Mouse (Mus musculus): ENCODE measurements around the gene Snd1. TPM values are rescaled to one million over a fixed set of nuclear protein-coding genes. Genes with fewer than 3 reads are reported as not detected.
A peak's percentile ranks its signal among the peaks of the same experiment; 100 is the strongest.

Snd1 gene
- polyA plus RNA-seq, 1 experiment, result 57.6 TPM

- Histone ChIP-seq H3K27me3 (replicated peaks) (no peaks in the 10 kb centered on the region), H3K4me1 (peaks cover 40% of the 10 kb centered on the region), H3K9me3 (no peaks in the 10 kb centered on the region), H3K4me3 (replicated peaks) (no peak overlapping the region), H3K36me3 (replicated peaks; ENCODE audit: low read length) (peaks cover 55% of the 10 kb centered on the region)
- no peak for TF ChIP-seq GATA1 (IDR thresholded peaks at IDR 0.05; ENCODE audit: borderline replicate concordance, low read length)
Measured at GRCm38 (mm10) chr6:28762132-28762775, 287.3 kb downstream of the Snd1 start.

- peaks cover 29% of the 10 kb centered on the region for H3K4me1 ChIP-seq
- peaks cover 14% of the 10 kb centered on the region for H3K9me3 ChIP-seq
- H3K4me3 ChIP-seq (replicated peaks), result no peak overlapping the region
- TF ChIP-seq FLI1 (IDR thresholded peaks at IDR 0.05; ENCODE audit: low read length) (no peak), GATA1 (IDR thresholded peaks at IDR 0.05; ENCODE audit: borderline replicate concordance, low read length) (no peak)
- no peaks in the 10 kb centered on the region for H3K27me3 ChIP-seq (replicated peaks)
- H3K36me3 ChIP-seq (replicated peaks; ENCODE audit: low read length), result peaks cover 71% of the 10 kb centered on the region
Measured at GRCm38 (mm10) chr6:28766622-28767021, 291.7 kb downstream of the Snd1 start.

- H3K36me3 ChIP-seq (replicated peaks; ENCODE audit: low read length), result peaks cover 68% of the 10 kb centered on the region
- no peak overlapping the region for H3K4me3 ChIP-seq (replicated peaks)
- peaks cover 14% of the 10 kb centered on the region for H3K9me3 ChIP-seq
- H3K27me3 ChIP-seq (replicated peaks), result no peaks in the 10 kb centered on the region
- TF ChIP-seq FLI1 (IDR thresholded peaks at IDR 0.05; ENCODE audit: low read length) (no peak), GATA1 (IDR thresholded peaks at IDR 0.05; ENCODE audit: borderline replicate concordance, low read length) (no peak)
- H3K4me1 ChIP-seq, result peaks cover 26% of the 10 kb centered on the region
Measured at GRCm38 (mm10) chr6:28767891-28768481, 293.0 kb downstream of the Snd1 start.

GRCm38 (mm10) chr6:28771331-28771730 is 296.4 kb downstream of the Snd1 start:
- H3K27me3 ChIP-seq (replicated peaks), result no peaks in the 10 kb centered on the region
- TF ChIP-seq GATA1 (IDR thresholded peaks at IDR 0.05; ENCODE audit: borderline replicate concordance, low read length) (no peak), FLI1 (IDR thresholded peaks at IDR 0.05; ENCODE audit: low read length) (no peak)
- H3K36me3 ChIP-seq (replicated peaks; ENCODE audit: low read length), result peaks cover 67% of the 10 kb centered on the region

GRCm38 (mm10) chr6:28781696-28782095 is 306.8 kb downstream of the Snd1 start:
- H3K27me3 ChIP-seq (replicated peaks), result no peaks in the 10 kb centered on the region
- H3K4me3 ChIP-seq (replicated peaks), result no peak overlapping the region
- TF ChIP-seq GATA1 (IDR thresholded peaks at IDR 0.05; ENCODE audit: borderline replicate concordance, low read length), result no peak
- TF ChIP-seq FLI1 (IDR thresholded peaks at IDR 0.05; ENCODE audit: low read length), result no peak
- H3K9me3 ChIP-seq, result no peaks in the 10 kb centered on the region
- H3K36me3 ChIP-seq (replicated peaks; ENCODE audit: low read length), result peaks cover 42% of the 10 kb centered on the region
- H3K4me1 ChIP-seq, result peaks cover 56% of the 10 kb centered on the region

More at GRCm38 (mm10) chr6:28771331-28771730, 296.4 kb downstream of the Snd1 start:
- Histone ChIP-seq H3K4me1 (peaks cover 12% of the 10 kb centered on the region), H3K4me3 (replicated peaks) (no peak overlapping the region), H3K9me3 (peaks cover 14% of the 10 kb centered on the region)

- no peaks in the 10 kb centered on the region for H3K27me3 ChIP-seq (replicated peaks)
- H3K4me3 ChIP-seq (replicated peaks), result peak overlapping the region; percentile 60
- TF ChIP-seq FLI1 (IDR thresholded peaks at IDR 0.05; ENCODE audit: low read length) (no peak), GATA1 (IDR thresholded peaks at IDR 0.05; ENCODE audit: borderline replicate concordance, low read length) (no peak)
- H3K9me3 ChIP-seq, result no peaks in the 10 kb centered on the region
- H3K36me3 ChIP-seq (replicated peaks; ENCODE audit: low read length), result peaks cover 38% of the 10 kb centered on the region
- peaks cover 70% of the 10 kb centered on the region for H3K4me1 ChIP-seq
Measured at GRCm38 (mm10) chr6:28783082-28783647, 308.2 kb downstream of the Snd1 start.

GRCm38 (mm10) chr6:28783953-28784352 is 309.0 kb downstream of the Snd1 start:
- no peaks in the 10 kb centered on the region for H3K9me3 ChIP-seq
- peaks cover 36% of the 10 kb centered on the region for H3K36me3 ChIP-seq (replicated peaks; ENCODE audit: low read length)
- TF ChIP-seq GATA1 (IDR thresholded peaks at IDR 0.05; ENCODE audit: borderline replicate concordance, low read length), result no peak
- TF ChIP-seq FLI1 (IDR thresholded peaks at IDR 0.05; ENCODE audit: low read length), result no peak
- peaks cover 78% of the 10 kb centered on the region for H3K4me1 ChIP-seq
- no peaks in the 10 kb centered on the region for H3K27me3 ChIP-seq (replicated peaks)
- H3K4me3 ChIP-seq (replicated peaks), result no peak overlapping the region

GRCm38 (mm10) chr6:28785770-28786169 is 310.8 kb downstream of the Snd1 start:
- no peaks in the 10 kb centered on the region for H3K9me3 ChIP-seq
- H3K27me3 ChIP-seq (replicated peaks), result no peaks in the 10 kb centered on the region
- H3K4me3 ChIP-seq (replicated peaks), result peak overlapping the region; percentile 65
- H3K4me1 ChIP-seq, result peaks cover 95% of the 10 kb centered on the region
- TF ChIP-seq FLI1 (IDR thresholded peaks at IDR 0.05; ENCODE audit: low read length) (no peak), GATA1 (IDR thresholded peaks at IDR 0.05; ENCODE audit: borderline replicate concordance, low read length) (0 out of 3 replicates have a peak, but pooled peaks have one; percentile 30)
- peaks cover 39% of the 10 kb centered on the region for H3K36me3 ChIP-seq (replicated peaks; ENCODE audit: low read length)

- TF ChIP-seq FLI1 (IDR thresholded peaks at IDR 0.05; ENCODE audit: low read length), result no peak
- no peak for TF ChIP-seq GATA1 (IDR thresholded peaks at IDR 0.05; ENCODE audit: borderline replicate concordance, low read length)
- Histone ChIP-seq H3K4me1 (peaks cover 99% of the 10 kb centered on the region), H3K27me3 (replicated peaks) (no peaks in the 10 kb centered on the region), H3K36me3 (replicated peaks; ENCODE audit: low read length) (peaks cover 28% of the 10 kb centered on the region), H3K9me3 (no peaks in the 10 kb centered on the region), H3K4me3 (replicated peaks) (no peak overlapping the region)
Measured at GRCm38 (mm10) chr6:28787133-28787532, 312.2 kb downstream of the Snd1 start.

- Histone ChIP-seq H3K9me3 (no peaks in the 10 kb centered on the region), H3K4me3 (replicated peaks) (no peak overlapping the region), H3K27me3 (replicated peaks) (no peaks in the 10 kb centered on the region), H3K4me1 (peaks cover 95% of the 10 kb centered on the region), H3K36me3 (replicated peaks; ENCODE audit: low read length) (peaks cover 37% of the 10 kb centered on the region)
- TF ChIP-seq GATA1 (IDR thresholded peaks at IDR 0.05; ENCODE audit: borderline replicate concordance, low read length) (no peak), FLI1 (IDR thresholded peaks at IDR 0.05; ENCODE audit: low read length) (no peak)
Measured at GRCm38 (mm10) chr6:28789685-28790084, 314.7 kb downstream of the Snd1 start.
